Mouse (Mus musculus): Measurements from ENCODE around the gene Cdh26. TPM values are rescaled to one million over a fixed set of nuclear protein-coding genes. Genes with fewer than 3 reads are reported as not detected.

Cdh26 gene
- total RNA-seq (2023) = not detected

DNA sequence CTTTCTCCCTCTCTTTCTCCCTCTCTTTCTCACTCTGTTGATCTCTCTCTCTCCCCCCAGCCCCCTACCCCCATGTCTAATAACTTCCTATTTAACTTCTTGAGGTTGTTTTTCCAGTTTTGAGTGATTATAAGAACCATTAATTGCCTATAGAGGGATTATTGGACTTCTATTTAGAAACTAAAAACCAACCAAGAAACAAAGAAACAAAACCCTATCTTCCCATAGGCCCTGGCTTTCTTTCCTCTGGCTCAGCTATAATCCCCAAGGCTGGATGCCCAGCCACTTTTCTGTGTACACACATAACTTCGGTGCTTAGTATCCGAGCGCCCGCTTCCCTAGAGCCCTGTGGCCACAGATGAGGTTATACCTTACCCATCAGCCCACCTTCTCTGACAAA, at the start of gene Cdh26:
Gene Cdh26 (plus strand): TSS at position 301 of the 400 bp plus-strand sequence.

DNA sequence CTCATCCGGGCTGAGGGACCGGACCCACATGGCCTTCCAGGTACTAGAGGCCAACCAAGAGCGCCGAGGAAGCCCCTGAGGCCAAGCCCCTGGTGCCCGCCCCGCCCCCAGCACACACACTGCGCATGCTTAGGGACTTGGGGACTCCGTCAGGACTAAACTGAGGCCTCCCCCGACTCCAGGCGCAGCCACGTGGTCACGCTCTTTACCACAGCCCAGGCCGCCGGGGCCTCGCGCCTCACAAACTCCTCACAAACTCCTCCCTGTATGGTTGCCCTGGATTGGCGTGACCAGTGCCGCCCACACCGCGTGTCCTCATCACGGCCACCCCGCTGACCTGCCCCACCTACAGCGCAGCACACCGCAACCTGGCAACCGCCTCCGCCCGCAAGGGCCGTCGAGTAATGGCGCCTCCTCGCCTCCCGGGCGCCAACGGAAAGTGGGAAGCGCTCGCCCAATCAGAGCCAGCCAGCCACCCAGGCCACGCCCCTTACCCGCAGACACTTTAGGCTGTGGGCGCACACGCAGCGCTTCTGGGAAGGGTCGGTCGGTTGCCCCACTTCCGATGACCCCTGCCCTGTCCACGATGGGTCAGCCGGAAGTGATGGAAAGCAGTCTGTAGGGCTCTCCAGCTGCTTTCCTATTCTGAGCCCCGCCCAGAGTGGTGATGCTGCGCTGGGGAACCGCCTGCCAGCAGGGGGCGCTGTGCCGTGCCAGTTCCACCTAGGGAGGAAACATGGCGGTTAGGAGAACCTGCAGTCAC, 23.1 kb upstream of the Cdh26 start, which contains the start of gene Sycp2:
Gene Sycp2 (minus strand): TSS at position 633 of the 763 bp plus-strand sequence.

DNA sequence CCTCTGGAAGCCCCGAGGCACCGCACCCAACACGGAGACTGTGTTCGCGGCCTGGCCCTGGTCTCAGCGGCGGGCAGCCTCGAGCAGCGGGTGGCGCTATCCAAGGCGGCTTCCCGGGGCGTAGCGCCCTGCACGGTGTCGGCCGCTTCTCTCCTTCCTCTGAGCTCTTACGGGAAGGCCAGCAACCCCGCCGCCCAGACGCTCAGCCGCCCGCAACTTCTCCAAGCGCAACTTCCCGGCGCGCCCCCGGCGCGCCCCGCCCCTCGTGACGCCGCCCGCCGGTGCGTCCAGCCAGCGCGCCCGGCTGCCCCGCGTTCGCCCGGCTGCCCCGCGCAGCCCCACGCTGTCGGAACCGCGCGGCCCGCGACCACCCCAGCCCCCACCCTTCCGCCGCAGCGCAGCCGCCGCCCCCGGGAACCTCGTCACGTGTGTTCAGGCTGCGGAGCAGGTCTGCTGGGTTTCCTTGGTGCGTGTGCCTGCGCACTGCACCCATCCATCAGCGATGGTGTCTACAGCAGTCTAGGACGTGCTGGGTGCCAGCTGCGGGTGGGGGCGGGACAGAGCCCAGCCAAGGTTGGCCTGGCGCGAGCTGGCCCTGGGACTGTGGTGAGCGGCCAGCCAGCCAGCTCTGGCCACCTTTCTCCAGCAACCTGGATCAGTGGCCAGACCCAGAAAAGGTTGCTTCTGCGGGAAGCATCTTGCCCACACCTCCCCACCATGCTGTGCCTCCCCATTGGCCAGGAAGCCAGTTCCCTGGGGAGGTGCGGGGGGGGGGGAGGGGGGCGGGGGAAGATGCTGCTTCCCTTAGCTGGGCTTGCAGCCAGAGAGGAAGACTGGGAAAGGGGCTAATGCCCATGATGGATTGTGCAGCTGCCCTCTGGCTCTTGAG, 15.8 kb upstream of the Cdh26 start, which contains the start of the genes Ppp1r3d and Fam217b:
Gene Ppp1r3d (minus strand): TSS at position 212 of the 889 bp plus-strand sequence.
Gene Fam217b (plus strand): TSS at position 264 of the 889 bp plus-strand sequence.

Other genes with a start within 250 kb of the Cdh26 start
- gene Sycp2, start 22.8 kb upstream of the Cdh26 start, total RNA-seq (2023) = under 1 TPM; 0.09 to 0.71 TPM
- gene Ppp1r3d, start 16.1 kb upstream of the Cdh26 start, total RNA-seq (2023) = 1 to 10 TPM; 3.6 to 3.8 TPM
- gene Fam217b, start 16.0 kb upstream of the Cdh26 start, total RNA-seq (2023) = 10 to 100 TPM in 1 of 2 experiments, 1 to 10 TPM in 1; 7.3 to 11.1 TPM

Data from monocyte, adult 59 days (primary cell).